Mouse (Mus musculus) testis, adult 2 months (tissue): ENCODE data around the gene Adamts16.

Source experiments
- CTCF ChIP-seq: fragments of 200-500 bp; IDR thresholded peaks from 2 replicates; pipeline ENCODE4 v1.5.1; 2012; ENCODE audit warnings: low read depth, mild to moderate bottlenecking, inconsistent platforms, low read length, moderate library complexity; ENCODE audit not compliant: control insufficient read depth, insufficient read depth, insufficient replicate concordance
- POLR2A ChIP-seq: fragments of 200-500 bp; IDR thresholded peaks from 2 replicates; pipeline ENCODE4 v1.6.1; 2012; ENCODE audit warnings: low read depth, mild to moderate bottlenecking, inconsistent platforms, low read length, moderate library complexity; ENCODE audit not compliant: control insufficient read depth

GRCm38 (mm10) chr13:70742693-70743092 is 98.9 kb downstream of the Adamts16 start:
- TF ChIP-seq POLR2A: no peak
- no peak for TF ChIP-seq CTCF
